Mouse (Mus musculus) spleen, adult 2 months (tissue): ENCODE results near the gene Ifitm6.

Experiments used
- CTCF ChIP-seq: fragments of 200-500 bp; IDR thresholded peaks from 2 replicates; pipeline ENCODE4 v1.5.1; 2011; ENCODE audit warnings: mild to moderate bottlenecking, inconsistent platforms; ENCODE audit not compliant: insufficient read depth, insufficient read length, insufficient replicate concordance; ENCODE audit errors: extremely low read depth
- POLR2A ChIP-seq: fragments of 200-500 bp; IDR thresholded peaks from 2 replicates; pipeline ENCODE4 v1.6.1; 2011; ENCODE audit warnings: low read depth, low read length, inconsistent platforms

DNA sequence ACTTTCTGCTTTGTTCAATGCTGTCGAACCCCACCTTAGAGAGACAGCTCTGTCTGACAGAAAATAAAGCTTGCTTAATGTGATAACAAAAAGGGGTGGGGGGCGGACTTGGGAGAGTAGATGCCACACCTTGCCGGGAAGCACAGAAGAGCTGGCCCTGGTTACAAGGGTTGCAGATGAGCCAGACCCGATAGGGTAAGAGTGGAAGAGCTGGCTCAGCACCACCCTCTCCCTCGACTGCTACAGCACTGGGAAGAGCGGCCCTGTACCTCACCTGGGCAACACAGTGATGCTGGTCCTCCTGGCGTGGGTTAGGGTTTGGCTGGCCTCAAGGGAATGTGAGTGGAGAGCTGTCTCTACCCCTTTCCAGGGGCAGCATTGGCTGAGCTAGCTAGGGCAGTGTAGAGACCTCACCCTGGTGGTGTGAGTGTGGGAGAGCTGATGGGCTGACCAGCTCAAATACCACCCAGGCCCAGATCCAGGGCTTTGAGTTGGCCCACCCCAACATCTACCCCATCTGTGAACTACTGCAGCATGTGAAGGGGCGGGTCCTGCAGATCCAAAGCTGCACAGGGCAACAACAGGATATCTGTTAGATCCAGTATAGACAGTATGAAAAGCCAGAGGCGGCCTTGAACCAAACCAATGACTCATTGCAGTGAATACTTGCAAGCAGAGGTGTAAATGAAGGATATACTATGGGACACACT, 14.9 kb upstream of the Ifitm6 start:
- no peak for TF ChIP-seq POLR2A
- no peak for TF ChIP-seq CTCF
